Mouse (Mus musculus): Measurements from ENCODE around the gene Sgtb. TPM values are rescaled to one million over a fixed set of nuclear protein-coding genes. Genes with fewer than 3 reads are reported as not detected.

The Sgtb gene
- 33.0 and 38.5 TPM in 2 replicates for polyA plus RNA-seq (2014; fragmentation: Nextera tagmentation; extraction: Ambion mirVana)

GRCm38 (mm10) chr13:104109288-104109815 is at the start of gene Sgtb, which contains the start of gene Nln:
Gene Sgtb (plus strand): TSS chr13:104109741.
Gene Nln (minus strand): TSS chr13:104109614.
- H3K4me3 ChIP-seq (ENCODE audit: low read depth, low read length): peak within 1 kb of the TSS; percentile 86
- peak within 1 kb of the TSS; percentile 92 for H3K4me2 ChIP-seq (ENCODE audit: low read depth, low read length)
- no peaks in the 10 kb centered on the region for H3K36me3 ChIP-seq (ENCODE audit: control insufficient read depth, insufficient read depth, low read length)
- H3K4me1 ChIP-seq (ENCODE audit: control insufficient read depth, insufficient read depth, low read length): peaks cover 13% of the 10 kb centered on the region
- WGBS: under 1% methylated on average over 28 of the region's 44 CpGs
- peak within 1 kb of the TSS; percentile 80 for H3K9ac ChIP-seq (replicated peaks; ENCODE audit: low read depth, low read length)
- peak; percentile 95 for ATAC-seq (ENCODE audit: low read depth)
- H3K9me3 ChIP-seq (ENCODE audit: control insufficient read depth, low read length): no peaks in the 10 kb centered on the region
- H3K27ac ChIP-seq (ENCODE audit: low read depth, low read length): peak within 1 kb of the TSS; percentile 80
- no peaks in the 10 kb centered on the region for H3K27me3 ChIP-seq (ENCODE audit: control insufficient read depth, insufficient read depth, low read length)

GRCm38 (mm10) chr13:104060231-104060630 is 49.3 kb upstream of the Sgtb start:
- H3K27ac ChIP-seq (ENCODE audit: low read depth, low read length): no peak overlapping the region
- H3K4me2 ChIP-seq (ENCODE audit: low read depth, low read length): no peak overlapping the region
- 91% methylated on average over 1 of the region's 1 CpGs for WGBS
- 0 out of 2 replicates have a peak, but pooled peaks cover 6% of the 10 kb centered on the region for H3K4me1 ChIP-seq (ENCODE audit: control insufficient read depth, insufficient read depth, low read length)
- H3K36me3 ChIP-seq (ENCODE audit: control insufficient read depth, insufficient read depth, low read length): peaks cover 4% of the 10 kb centered on the region; the same call in 1 of the 2 replicates
- no peak overlapping the region for H3K4me3 ChIP-seq (ENCODE audit: low read depth, low read length)
- ATAC-seq (ENCODE audit: low read depth): no peak
- no peaks in the 10 kb centered on the region for H3K9me3 ChIP-seq (ENCODE audit: control insufficient read depth, low read length)
- H3K27me3 ChIP-seq (ENCODE audit: control insufficient read depth, insufficient read depth, low read length): no peaks in the 10 kb centered on the region
- no peak overlapping the region for H3K9ac ChIP-seq (replicated peaks; ENCODE audit: low read depth, low read length)

- H3K27me3 ChIP-seq (ENCODE audit: control insufficient read depth, insufficient read depth, low read length): no peaks in the 10 kb centered on the region
- WGBS: 54% methylated on average over 2 of the region's 2 CpGs
- peak; percentile 68; the same call in 1 of the 2 replicates for ATAC-seq (ENCODE audit: low read depth)
- H3K4me3 ChIP-seq (ENCODE audit: low read depth, low read length): no peak overlapping the region
- peaks cover 4% of the 10 kb centered on the region; the same call in 1 of the 2 replicates for H3K36me3 ChIP-seq (ENCODE audit: control insufficient read depth, insufficient read depth, low read length)
- H3K9me3 ChIP-seq (ENCODE audit: control insufficient read depth, low read length): no peaks in the 10 kb centered on the region
- H3K4me1 ChIP-seq (ENCODE audit: control insufficient read depth, insufficient read depth, low read length): 0 out of 2 replicates have a peak, but pooled peaks cover 6% of the 10 kb centered on the region
- H3K4me2 ChIP-seq (ENCODE audit: low read depth, low read length): no peak overlapping the region
- H3K9ac ChIP-seq (replicated peaks; ENCODE audit: low read depth, low read length): no peak overlapping the region
- no peak overlapping the region; the same call in 1 of the 2 replicates for H3K27ac ChIP-seq (ENCODE audit: low read depth, low read length)
Measured at GRCm38 (mm10) chr13:104061975-104062750, 47.4 kb upstream of the Sgtb start.

- ATAC-seq (ENCODE audit: low read depth): no peak
- no peak overlapping the region for H3K27ac ChIP-seq (ENCODE audit: low read depth, low read length)
- H3K4me3 ChIP-seq (ENCODE audit: low read depth, low read length): no peak overlapping the region
- 83% methylated on average over 9 of the region's 9 CpGs for WGBS
- H3K36me3 ChIP-seq (ENCODE audit: control insufficient read depth, insufficient read depth, low read length): peaks cover 3% of the 10 kb centered on the region; the same call in 1 of the 2 replicates
- no peaks in the 10 kb centered on the region for H3K9me3 ChIP-seq (ENCODE audit: control insufficient read depth, low read length)
- 0 out of 2 replicates have a peak, but pooled peaks cover 6% of the 10 kb centered on the region for H3K4me1 ChIP-seq (ENCODE audit: control insufficient read depth, insufficient read depth, low read length)
- no peaks in the 10 kb centered on the region for H3K27me3 ChIP-seq (ENCODE audit: control insufficient read depth, insufficient read depth, low read length)
- no peak overlapping the region for H3K4me2 ChIP-seq (ENCODE audit: low read depth, low read length)
- no peak overlapping the region for H3K9ac ChIP-seq (replicated peaks; ENCODE audit: low read depth, low read length)
Measured at GRCm38 (mm10) chr13:104063061-104063460, 46.5 kb upstream of the Sgtb start.

- no peak overlapping the region for H3K9ac ChIP-seq (replicated peaks; ENCODE audit: low read depth, low read length)
- no peaks in the 10 kb centered on the region for H3K27me3 ChIP-seq (ENCODE audit: control insufficient read depth, insufficient read depth, low read length)
- no peak overlapping the region for H3K4me2 ChIP-seq (ENCODE audit: low read depth, low read length)
- H3K9me3 ChIP-seq (ENCODE audit: control insufficient read depth, low read length): no peaks in the 10 kb centered on the region
- 0 out of 2 replicates have a peak, but pooled peaks cover 6% of the 10 kb centered on the region for H3K4me1 ChIP-seq (ENCODE audit: control insufficient read depth, insufficient read depth, low read length)
- 77% methylated on average over 2 of the region's 2 CpGs for WGBS
- no peaks in the 10 kb centered on the region for H3K36me3 ChIP-seq (ENCODE audit: control insufficient read depth, insufficient read depth, low read length)
- no peak overlapping the region for H3K27ac ChIP-seq (ENCODE audit: low read depth, low read length)
- ATAC-seq (ENCODE audit: low read depth): no peak
- H3K4me3 ChIP-seq (ENCODE audit: low read depth, low read length): no peak overlapping the region
Measured at GRCm38 (mm10) chr13:104065649-104066347, 43.7 kb upstream of the Sgtb start.

- H3K36me3 ChIP-seq (ENCODE audit: control insufficient read depth, insufficient read depth, low read length): no peaks in the 10 kb centered on the region
Measured at GRCm38 (mm10) chr13:104069216-104069615, 40.3 kb upstream of the Sgtb start.

GRCm38 (mm10) chr13:104070703-104071102 is 38.8 kb upstream of the Sgtb start:
- H3K27me3 ChIP-seq (ENCODE audit: control insufficient read depth, insufficient read depth, low read length): no peaks in the 10 kb centered on the region
- H3K9ac ChIP-seq (replicated peaks; ENCODE audit: low read depth, low read length): no peak overlapping the region
- H3K4me1 ChIP-seq (ENCODE audit: control insufficient read depth, insufficient read depth, low read length): no peaks in the 10 kb centered on the region
- H3K27ac ChIP-seq (ENCODE audit: low read depth, low read length): no peak overlapping the region
- H3K9me3 ChIP-seq (ENCODE audit: control insufficient read depth, low read length): no peaks in the 10 kb centered on the region
- no peak overlapping the region for H3K4me2 ChIP-seq (ENCODE audit: low read depth, low read length)
- no peak for ATAC-seq (ENCODE audit: low read depth)
- WGBS: 78% methylated on average over 3 of the region's 3 CpGs
- H3K36me3 ChIP-seq (ENCODE audit: control insufficient read depth, insufficient read depth, low read length): no peaks in the 10 kb centered on the region
- H3K4me3 ChIP-seq (ENCODE audit: low read depth, low read length): no peak overlapping the region

More at GRCm38 (mm10) chr13:104069216-104069615, 40.3 kb upstream of the Sgtb start:
- Histone ChIP-seq H3K4me1 (ENCODE audit: control insufficient read depth, insufficient read depth, low read length) (no peaks in the 10 kb centered on the region), H3K4me3 (ENCODE audit: low read depth, low read length) (no peak overlapping the region), H3K9me3 (ENCODE audit: control insufficient read depth, low read length) (no peaks in the 10 kb centered on the region), H3K4me2 (ENCODE audit: low read depth, low read length) (no peak overlapping the region), H3K9ac (replicated peaks; ENCODE audit: low read depth, low read length) (no peak overlapping the region), H3K27ac (ENCODE audit: low read depth, low read length) (no peak overlapping the region), H3K27me3 (ENCODE audit: control insufficient read depth, insufficient read depth, low read length) (no peaks in the 10 kb centered on the region)
- ATAC-seq (ENCODE audit: low read depth): no peak
- WGBS: 89% methylated on average over 11 of the region's 11 CpGs

- 91% methylated on average over 9 of the region's 9 CpGs for WGBS
- no peak overlapping the region for H3K9ac ChIP-seq (replicated peaks; ENCODE audit: low read depth, low read length)
- H3K36me3 ChIP-seq (ENCODE audit: control insufficient read depth, insufficient read depth, low read length): no peaks in the 10 kb centered on the region
- H3K4me2 ChIP-seq (ENCODE audit: low read depth, low read length): no peak overlapping the region
- H3K4me1 ChIP-seq (ENCODE audit: control insufficient read depth, insufficient read depth, low read length): no peaks in the 10 kb centered on the region
- ATAC-seq (ENCODE audit: low read depth): no peak
- H3K27me3 ChIP-seq (ENCODE audit: control insufficient read depth, insufficient read depth, low read length): no peaks in the 10 kb centered on the region
- H3K4me3 ChIP-seq (ENCODE audit: low read depth, low read length): no peak overlapping the region
- H3K27ac ChIP-seq (ENCODE audit: low read depth, low read length): no peak overlapping the region
- no peaks in the 10 kb centered on the region for H3K9me3 ChIP-seq (ENCODE audit: control insufficient read depth, low read length)
Measured at GRCm38 (mm10) chr13:104072351-104072750, 37.2 kb upstream of the Sgtb start.
